In the genomic region with DNA sequence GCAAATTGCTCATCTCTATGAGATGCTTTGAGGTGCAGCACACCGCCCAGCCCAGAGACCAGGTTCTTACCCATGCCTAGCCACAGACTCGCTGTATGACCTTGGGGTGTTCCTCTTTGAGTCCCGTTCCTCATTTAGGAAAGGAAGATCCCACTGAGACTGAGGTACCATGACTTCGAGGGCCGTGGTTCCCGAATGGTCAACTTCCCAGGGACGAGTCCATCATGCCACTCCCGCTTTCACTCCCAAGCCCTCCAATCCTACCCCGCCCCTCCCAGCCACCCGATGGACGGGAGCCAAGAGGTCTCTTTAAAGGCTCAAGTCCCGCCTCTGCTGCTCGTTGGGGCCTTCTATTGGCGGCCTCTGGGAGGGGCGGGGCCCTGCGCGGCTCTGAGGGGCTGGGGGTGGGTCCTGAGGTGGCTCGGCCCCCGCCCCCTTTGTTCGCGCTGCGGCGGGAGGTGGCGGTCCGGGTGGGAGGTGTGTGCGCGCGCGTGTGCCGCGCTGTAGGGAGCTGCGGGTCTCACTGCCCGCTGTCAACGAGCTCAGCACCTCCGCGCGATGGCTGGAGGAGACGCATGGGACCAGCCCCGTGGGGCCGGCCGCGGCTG, we compare ENCODE assay signal across 8 mouse cellular contexts. TPM values are rescaled to one million over a fixed set of nuclear protein-coding genes. Genes with fewer than 3 reads are reported as not detected.
A peak's percentile ranks its signal among the peaks of the same experiment; 100 is the strongest.
DNase-seq lines count a peak whose midpoint lies in the region; ATAC-seq and TF ChIP-seq lines count a peak whose summit lies in the region.

A gene (plus strand): TSS at position 439 of the 608 bp plus-strand sequence.

- no peaks in the 10 kb centered on the region for H3K36me3 ChIP-seq in forebrain, embryonic 15.5 days
- no peaks in the 10 kb centered on the region for H3K36me3 ChIP-seq in liver, postnatal 0 days (replicated peaks; ENCODE audit: insufficient read depth, low read length)
- H3K36me3 ChIP-seq in neural tube, embryonic 14.5 days (ENCODE audit: control insufficient read depth, insufficient read depth, low read length): no peaks in the 10 kb centered on the region
- H3K36me3 ChIP-seq in testis, adult 2 months (ENCODE audit: control insufficient read depth, insufficient read depth, low read length): no peaks in the 10 kb centered on the region

- TF ChIP-seq EP300 in liver, postnatal 0 days (IDR thresholded peaks at IDR 0.05; ENCODE audit: low read depth): no peak

- 2% methylated on average over 42 of the region's 42 CpGs for WGBS in forebrain, embryonic 15.5 days
- WGBS in liver, postnatal 0 days (ENCODE audit: insufficient replicate concordance): under 1% methylated on average over 42 of the region's 42 CpGs
- 1% methylated on average over 37 of the region's 42 CpGs for WGBS in neural tube, embryonic 14.5 days

- TF ChIP-seq CTCF in liver, postnatal 0 days (IDR thresholded peaks at IDR 0.05; ENCODE audit: low read depth): no peak
- TF ChIP-seq CTCF in testis, adult 2 months (IDR thresholded peaks at IDR 0.05; ENCODE audit: control insufficient read depth, insufficient read depth, insufficient replicate concordance, low read depth, low read length): no peak

- DNase-seq in c-Kit-positive CD71-positive TER-119-negative erythroid progenitor cells, embryonic 14.5 days (ENCODE audit: low read depth): peak; percentile 82
- DNase-seq in heart, postnatal 25 days (ENCODE audit: low spot score): peak; percentile 74
- DNase-seq in layer of hippocampus, adult 11-12 months (ENCODE audit: low spot score): peak; percentile 93
- DNase-seq in liver, postnatal 0 days: peak; percentile 88

- no peak for TF ChIP-seq POLR2A in testis, adult 2 months (IDR thresholded peaks at IDR 0.05; ENCODE audit: control insufficient read depth, low read depth, low read length)

- H3K4me3 ChIP-seq in forebrain, embryonic 15.5 days: peak within 1 kb of the TSS; percentile 86
- H3K4me3 ChIP-seq in liver, postnatal 0 days (ENCODE audit: low read depth, low read length): peak within 1 kb of the TSS; percentile 76
- peak within 1 kb of the TSS; percentile 98 for H3K4me3 ChIP-seq in neural tube, embryonic 14.5 days (ENCODE audit: low read depth, low read length)
- H3K4me3 ChIP-seq in testis, adult 2 months (ENCODE audit: control insufficient read depth, low read depth, low read length): peak within 1 kb of the TSS; percentile 79

- peak; percentile 69 for ATAC-seq in CD4-positive, CD25-positive, alpha-beta regulatory T cell, adult 4 months
- ATAC-seq in forebrain, embryonic 15.5 days (replicated peaks): peak; percentile 86
- ATAC-seq in liver, postnatal 0 days: peak; percentile 67
- peak; percentile 90 for ATAC-seq in neural tube, embryonic 14.5 days (ENCODE audit: low read depth)

- H3K9ac ChIP-seq in forebrain, embryonic 15.5 days (replicated peaks): peak within 1 kb of the TSS; percentile 94
- peak within 1 kb of the TSS; percentile 81 for H3K9ac ChIP-seq in liver, postnatal 0 days (replicated peaks)
- peak within 1 kb of the TSS; percentile 97 for H3K9ac ChIP-seq in neural tube, embryonic 14.5 days (replicated peaks; ENCODE audit: low read depth, low read length)

- H3K9me3 ChIP-seq in forebrain, embryonic 15.5 days: no peaks in the 10 kb centered on the region
- H3K9me3 ChIP-seq in liver, postnatal 0 days (ENCODE audit: low read length): no peaks in the 10 kb centered on the region
- H3K9me3 ChIP-seq in neural tube, embryonic 14.5 days (ENCODE audit: control insufficient read depth, low read length): no peaks in the 10 kb centered on the region

- intact Hi-C loops in heart, postnatal 25 days (cut with DNase I): no loop called here

- H3K27ac ChIP-seq in forebrain, embryonic 15.5 days (replicated peaks): peak within 1 kb of the TSS; percentile 93
- peak within 1 kb of the TSS; percentile 78 for H3K27ac ChIP-seq in liver, postnatal 0 days (ENCODE audit: low read depth)
- peak within 1 kb of the TSS; percentile 91 for H3K27ac ChIP-seq in neural tube, embryonic 14.5 days (ENCODE audit: low read depth, low read length)
- no peak within 1 kb of the TSS for H3K27ac ChIP-seq in testis, adult 2 months (ENCODE audit: control insufficient read depth, insufficient read depth, low read depth, low read length)

- H3K4me1 ChIP-seq in forebrain, embryonic 15.5 days: peaks cover 46% of the 10 kb centered on the region
- peaks cover 63% of the 10 kb centered on the region for H3K4me1 ChIP-seq in liver, postnatal 0 days (ENCODE audit: insufficient read depth)
- peaks cover 31% of the 10 kb centered on the region for H3K4me1 ChIP-seq in neural tube, embryonic 14.5 days (ENCODE audit: control insufficient read depth, insufficient read depth, low read length)
- H3K4me1 ChIP-seq in testis, adult 2 months (ENCODE audit: control insufficient read depth, insufficient read depth, low read length): peaks cover 25% of the 10 kb centered on the region

- H3K4me2 ChIP-seq in forebrain, embryonic 15.5 days (replicated peaks): peak within 1 kb of the TSS; percentile 73
- peak within 1 kb of the TSS; percentile 90 for H3K4me2 ChIP-seq in liver, postnatal 0 days (ENCODE audit: low read depth, low read length)
- peak within 1 kb of the TSS; percentile 67 for H3K4me2 ChIP-seq in neural tube, embryonic 14.5 days (ENCODE audit: low read depth, low read length)

- H3K27me3 ChIP-seq in forebrain, embryonic 15.5 days: no peaks in the 10 kb centered on the region
- peaks cover 16% of the 10 kb centered on the region; the same call in 1 of the 2 replicates for H3K27me3 ChIP-seq in liver, postnatal 0 days (ENCODE audit: insufficient read depth, low read length)
- H3K27me3 ChIP-seq in neural tube, embryonic 14.5 days (ENCODE audit: control insufficient read depth, insufficient read depth, low read length): no peaks in the 10 kb centered on the region
- H3K27me3 ChIP-seq in testis, adult 2 months (ENCODE audit: control insufficient read depth, insufficient read depth, low read length): no peaks in the 10 kb centered on the region

RNA-seq across cellular contexts. Expression of the gene that starts here (rescaled TPM):
- 10 to 100 TPM; 34.7 to 38.6 TPM for polyA plus RNA-seq in CD4-positive, CD25-positive, alpha-beta regulatory T cell, adult 4 months (2017; shearing (Covaris generic))
- polyA plus RNA-seq in forebrain, embryonic 15.5 days (2015; fragmentation: Nextera tagmentation; extraction: Ambion mirVana): 71.9 and 75.0 TPM in 2 replicates
- under 1 TPM; 0.75 TPM for total RNA-seq in heart, postnatal 25 days (2021)
- polyA plus RNA-seq in liver, postnatal 0 days (2015; fragmentation: Nextera tagmentation; extraction: Ambion mirVana): 0.91 and 1.1 TPM in 2 replicates
- polyA plus RNA-seq in neural tube, embryonic 14.5 days (2014; fragmentation: Nextera tagmentation; extraction: Ambion mirVana): 43.1 and 54.5 TPM in 2 replicates
- polyA plus RNA-seq in testis, adult 2 months (2012; rRNA removed): 23.9 and 35.6 TPM in 2 replicates

Comparison
In these comparisons a context has a peak if more than half of its experiments do, and no peak if none do; other contexts are left out.
1. RNA of the gene that starts here (polyA plus RNA-seq): 71.9 to 75.0 TPM in forebrain, embryonic 15.5 days, 43.1 to 54.5 TPM in neural tube, embryonic 14.5 days, 34.7 to 38.6 TPM in CD4-positive, CD25-positive, alpha-beta regulatory T cell, adult 4 months and 23.9 to 35.6 TPM in testis, adult 2 months; 0.91 to 1.1 TPM in liver, postnatal 0 days; every median in the first group is over 10 times any median in the second.
2. Peak in DNase-seq in heart, postnatal 25 days; RNA of the gene not detected or under 1 TPM.
3. Peak in every context shown above with its lines, with median percentiles within 50 percentile points of each other: ATAC-seq, DNase-seq, H3K4me2 ChIP-seq, H3K4me3 ChIP-seq and H3K9ac ChIP-seq.